Mouse (Mus musculus) lung, embryonic 16.5 days (tissue): ENCODE data around the gene Ccr2. TPM values are rescaled to one million over a fixed set of nuclear protein-coding genes. Genes with fewer than 3 reads are reported as not detected.
"Not testable (repeated sequence)": the region's sequence is repeated elsewhere in the genome, so short reads cannot be mapped to it uniquely, and the experiment has no call there.

Experiments
- ATAC-seq: fragments of 200-750 bp; cut with Nextera tagmentation; 2 replicates; pipeline ENCODE4 v1.8.0; 2017; ENCODE audit warnings: low read depth, mild to moderate bottlenecking, moderate library complexity
- H3K27ac ChIP-seq: fragments of 300-500 bp; sonication (generic); 2 replicates; pipeline ENCODE4 v1.5.1; 2014; ENCODE audit warnings: mild to moderate bottlenecking, control low read depth, low read length
- H3K27me3 ChIP-seq: fragments of 300-500 bp; sonication (generic); 2 replicates; pipeline ENCODE4 v1.6.1; 2014; ENCODE audit warnings: low read depth, low read length, mixed read lengths; ENCODE audit not compliant: control insufficient read depth, insufficient read depth
- H3K36me3 ChIP-seq: fragments of 300-500 bp; sonication (generic); 2 replicates; pipeline ENCODE4 v1.6.1; 2014; ENCODE audit warnings: low read length; ENCODE audit not compliant: control insufficient read depth, insufficient read depth
- H3K4me1 ChIP-seq: fragments of 300-500 bp; sonication (generic); replicated peaks from 2 replicates; pipeline ENCODE4 v1.6.1; 2014; ENCODE audit warnings: low read length, mixed read lengths; ENCODE audit not compliant: control insufficient read depth, insufficient read depth
- H3K4me2 ChIP-seq: fragments of 300-500 bp; sonication (generic); 2 replicates; pipeline ENCODE4 v1.6.1; 2014; ENCODE audit warnings: low read depth, low read length, control low read depth
- H3K4me3 ChIP-seq: fragments of 300-500 bp; sonication (generic); 2 replicates; pipeline ENCODE4 v1.5.1; 2014; ENCODE audit warnings: mild to moderate bottlenecking, low read length, control low read depth
- H3K9ac ChIP-seq: fragments of 300-500 bp; sonication (generic); 2 replicates; pipeline ENCODE4 v1.6.1; 2014; ENCODE audit warnings: low read length, control low read depth
- H3K9me3 ChIP-seq: fragments of 300-500 bp; sonication (generic); 2 replicates; pipeline ENCODE4 v1.6.1; 2016; ENCODE audit warnings: low read length; ENCODE audit not compliant: control insufficient read depth
- WGBS: fragments of 180-500 bp; shearing (Covaris S2); extraction: QIAGEN DNeasy Blood & Tissue Kit; methylation state at CpG from one replicate; pipeline ENCODE4 v1.1.7; 2014; 5-methylcytosine and 5-hydroxymethylcytosine counted together
- polyA plus RNA-seq: library from polyadenylated mRNA; unstranded; fragments of >200 nt; fragmentation: Nextera tagmentation; extraction: Ambion mirVana; gene quantifications from 2 replicates; pipeline ENCODE4 v1.2.1, GENCODE M21; 2015

The Ccr2 gene
- polyA plus RNA-seq, 1 experiment from 2014 or later, result 8.1 TPM

GRCm38 (mm10) chr9:124134919-124135318 lies 33.2 kb downstream of the Ccr2 start:
- H3K9me3 ChIP-seq, H3K4me3 ChIP-seq, H3K36me3 ChIP-seq, H3K27ac ChIP-seq, H3K4me2 ChIP-seq, H3K9ac ChIP-seq, H3K27me3 ChIP-seq, H3K4me1 ChIP-seq: not testable (repeated sequence)
- WGBS, result 50% methylated on average over 1 of the region's 1 CpGs
- ATAC-seq, result 0 out of 2 replicates have a peak, but pooled peaks have one; percentile 43

GRCm38 (mm10) chr9:124137619-124138018 lies 35.9 kb downstream of the Ccr2 start:
- Histone ChIP-seq H3K36me3 (no peaks in the 10 kb centered on the region), H3K4me1 (no peaks in the 10 kb centered on the region), H3K9me3 (no peaks in the 10 kb centered on the region), H3K4me3 (no peak overlapping the region), H3K27me3 (no peaks in the 10 kb centered on the region), H3K4me2 (no peak overlapping the region), H3K9ac (no peak overlapping the region), H3K27ac (peak overlapping the region; percentile 72)
- WGBS, result 40% methylated on average over 11 of the region's 11 CpGs
- no peak for ATAC-seq

GRCm38 (mm10) chr9:124138055-124138775 lies 36.5 kb downstream of the Ccr2 start:
- H3K4me3 ChIP-seq, result no peak overlapping the region
- 19% methylated on average over 4 of the region's 4 CpGs for WGBS
- 0 out of 2 replicates have a peak overlapping the region, but pooled peaks have one; percentile 17 for H3K4me2 ChIP-seq
- no peaks in the 10 kb centered on the region for H3K4me1 ChIP-seq
- peak; percentile 94 for ATAC-seq
- no peak overlapping the region for H3K9ac ChIP-seq
- no peaks in the 10 kb centered on the region for H3K9me3 ChIP-seq
- H3K27me3 ChIP-seq, result no peaks in the 10 kb centered on the region
- no peaks in the 10 kb centered on the region for H3K36me3 ChIP-seq
- peak overlapping the region; percentile 83 for H3K27ac ChIP-seq

GRCm38 (mm10) chr9:124143678-124144077 lies 41.9 kb downstream of the Ccr2 start:
- 85% methylated on average over 1 of the region's 1 CpGs for WGBS

GRCm38 (mm10) chr9:124146307-124146706 lies 44.6 kb downstream of the Ccr2 start:
- no peak for ATAC-seq
- Histone ChIP-seq H3K36me3 (no peaks in the 10 kb centered on the region), H3K9me3 (no peaks in the 10 kb centered on the region), H3K27me3 (no peaks in the 10 kb centered on the region), H3K4me2 (no peak overlapping the region), H3K4me3 (no peak overlapping the region), H3K27ac (no peak overlapping the region), H3K4me1 (no peaks in the 10 kb centered on the region), H3K9ac (no peak overlapping the region)

More at GRCm38 (mm10) chr9:124143678-124144077, 41.9 kb downstream of the Ccr2 start:
- Histone ChIP-seq H3K27ac (no peak overlapping the region), H3K9me3 (no peaks in the 10 kb centered on the region), H3K27me3 (no peaks in the 10 kb centered on the region), H3K9ac (no peak overlapping the region), H3K4me1 (no peaks in the 10 kb centered on the region), H3K4me2 (no peak overlapping the region), H3K4me3 (no peak overlapping the region), H3K36me3 (no peaks in the 10 kb centered on the region)
- ATAC-seq, result no peak

Other genes with a start within 250 kb of the Ccr2 start
- gene Xcr1, start 239.9 kb upstream of the Ccr2 start, polyA plus RNA-seq, result 0.05 TPM in 1 of 2 replicates, not detected in the other
- gene Ccr1, start 133.3 kb upstream of the Ccr2 start, polyA plus RNA-seq, result 4.0 and 4.5 TPM in 2 replicates
- gene Ccr1l1, start 123.5 kb upstream of the Ccr2 start, polyA plus RNA-seq, result not detected in 2 replicates
- 0.08 and 0.10 TPM in 2 replicates for gene Ccr3, start 80.0 kb upstream of the Ccr2 start, polyA plus RNA-seq
- gene Ccr5, start 19.6 kb downstream of the Ccr2 start, polyA plus RNA-seq, result 0.91 and 1.8 TPM in 2 replicates
- 11.2 and 11.5 TPM in 2 replicates for gene 2010315B03Rik, start 210.7 kb downstream of the Ccr2 start, polyA plus RNA-seq